32 mouse cellular contexts compared by ENCODE assay signal in genomic region chr10:59435746-59436145, GRCm38 (mm10). TPM values are rescaled to one million over a fixed set of nuclear protein-coding genes. Genes with fewer than 3 reads are reported as not detected.
"Had no signal": no experiment of that assay in that cellular context is flagged by ENCODE, and none has a peak within 500 bp of the region (broad histone marks: within the 10 kb centered on the region; RNA-seq: fewer than 3 reads in every experiment).

No protein-coding gene starts in this region.

- H3K4me3 ChIP-seq: gastrocnemius, adult 2 months; heart, adult 2 months; heart, embryonic 13.5 days; heart, embryonic 15.5 days; hindbrain, embryonic 13.5 days; hindbrain, embryonic 15.5 days; intestine, embryonic 15.5 days; layer of hippocampus, adult 2 months; left cerebral cortex, adult 2 months; limb, embryonic 10.5 days; limb, embryonic 12.5 days; liver, embryonic 13.5 days had no signal

- H3K4me1 ChIP-seq: hindbrain, embryonic 13.5 days; hindbrain, embryonic 15.5 days; intestine, embryonic 15.5 days had no signal

- H3K27me3 ChIP-seq: heart, embryonic 13.5 days; heart, embryonic 15.5 days; hindbrain, embryonic 13.5 days; hindbrain, embryonic 15.5 days; intestine, embryonic 15.5 days; limb, embryonic 12.5 days; liver, embryonic 13.5 days had no signal

- H3K36me3 ChIP-seq: heart, embryonic 13.5 days; heart, embryonic 15.5 days; hindbrain, embryonic 13.5 days; hindbrain, embryonic 15.5 days; intestine, embryonic 15.5 days; limb, embryonic 10.5 days; limb, embryonic 12.5 days; liver, embryonic 13.5 days had no signal

- H3K27ac ChIP-seq: gastrocnemius, adult 2 months; heart, adult 2 months; heart, embryonic 13.5 days; heart, embryonic 15.5 days; hindbrain, embryonic 13.5 days; hindbrain, embryonic 15.5 days; hindbrain, postnatal 0 days; intestine, embryonic 15.5 days; layer of hippocampus, adult 2 months; left cerebral cortex, adult 2 months; limb, embryonic 10.5 days; limb, embryonic 12.5 days; liver, embryonic 13.5 days had no signal

- ATAC-seq: hindbrain, postnatal 0 days; inflammation-experienced regulatory T-cells, adult 6 months; intestine, embryonic 15.5 days; intestine, postnatal 0 days had no signal

- DNase-seq: gastrocnemius, adult 2 months; gastrocnemius, postnatal 10 days; gastrocnemius, postnatal 25 days; heart, adult 2 months; heart, postnatal 14 days; heart, postnatal 36 days; kidney, adult 18-20 months; kidney, adult 8-10 months; kidney, postnatal 10 days; kidney, postnatal 4 days; liver; liver, embryonic 13.5 days had no signal

RNA-seq across cellular contexts. Expression of gene Oit3, which starts 5.8 kb away (rescaled TPM):
- total RNA-seq: heart, adult 2 months; heart, postnatal 36 days; hindbrain, postnatal 0 days had no signal
- polyA plus RNA-seq: inflammation-experienced regulatory T-cells, adult 6 months had no signal

RNA-seq across cellular contexts. Expression of gene Pla2g12b, which starts 32.3 kb away (rescaled TPM):
- total RNA-seq: gastrocnemius, adult 2 months; gastrocnemius, postnatal 25 days; gastrocnemius, postnatal 4 days; granulocyte monocyte progenitor cell, adult 5-6 weeks; heart, adult 2 months; heart, postnatal 14 days; heart, postnatal 36 days; hematopoietic stem cell, adult 5-6 weeks; hindbrain, postnatal 0 days; layer of hippocampus, adult 2 months; layer of hippocampus, postnatal 10 days; layer of hippocampus, postnatal 25 days; left cerebral cortex, adult 2 months; left cerebral cortex, postnatal 14 days; left cerebral cortex, postnatal 36 days had no signal
- polyA plus RNA-seq: hindbrain, embryonic 13.5 days; hindbrain, embryonic 15.5 days; hindbrain, postnatal 0 days; inflammation-experienced regulatory T-cells, adult 6 months; limb, embryonic 10.5 days; limb, embryonic 12.5 days; limb, embryonic 14.5 days had no signal

RNA-seq across cellular contexts. Expression of gene Gm10273, which starts 40.3 kb away (rescaled TPM):
- polyA plus RNA-seq: heart, embryonic 13.5 days; limb, embryonic 12.5 days had no signal
